Mouse (Mus musculus): ENCODE results near the gene Gm43517.

The Gm43517 gene

GRCm38 (mm10) chr12:49401796-49402130 lies 16.8 kb downstream of the Gm43517 start:
- no peak for DNase-seq (ENCODE audit: extremely low read depth, low read depth)

- no peak for DNase-seq (ENCODE audit: extremely low read depth, low read depth)
These were observed 24.9 kb downstream of the Gm43517 start for GRCm38 (mm10) chr12:49409833-49410232.

- no peak for DNase-seq (ENCODE audit: extremely low read depth, low read depth)
These were observed 33.0 kb downstream of the Gm43517 start for GRCm38 (mm10) chr12:49417963-49418362.
